Mouse (Mus musculus): ENCODE measurements around the gene Tcp10a.
"Not testable (repeated sequence)": the region's sequence is repeated elsewhere in the genome, so short reads cannot be mapped to it uniquely, and the experiment has no call there.

Tcp10a gene

GRCm38 (mm10) chr17:7369401-7369800 lies 45.0 kb downstream of the Tcp10a start:
- not testable (repeated sequence) for DNase-seq

GRCm38 (mm10) chr17:7371879-7372278 lies 47.4 kb downstream of the Tcp10a start, which contains the start of gene Gm49630:
Gene Gm49630, minus strand, starts transcription at chr17:7371979.
- DNase-seq, result not testable (repeated sequence)

DNA sequence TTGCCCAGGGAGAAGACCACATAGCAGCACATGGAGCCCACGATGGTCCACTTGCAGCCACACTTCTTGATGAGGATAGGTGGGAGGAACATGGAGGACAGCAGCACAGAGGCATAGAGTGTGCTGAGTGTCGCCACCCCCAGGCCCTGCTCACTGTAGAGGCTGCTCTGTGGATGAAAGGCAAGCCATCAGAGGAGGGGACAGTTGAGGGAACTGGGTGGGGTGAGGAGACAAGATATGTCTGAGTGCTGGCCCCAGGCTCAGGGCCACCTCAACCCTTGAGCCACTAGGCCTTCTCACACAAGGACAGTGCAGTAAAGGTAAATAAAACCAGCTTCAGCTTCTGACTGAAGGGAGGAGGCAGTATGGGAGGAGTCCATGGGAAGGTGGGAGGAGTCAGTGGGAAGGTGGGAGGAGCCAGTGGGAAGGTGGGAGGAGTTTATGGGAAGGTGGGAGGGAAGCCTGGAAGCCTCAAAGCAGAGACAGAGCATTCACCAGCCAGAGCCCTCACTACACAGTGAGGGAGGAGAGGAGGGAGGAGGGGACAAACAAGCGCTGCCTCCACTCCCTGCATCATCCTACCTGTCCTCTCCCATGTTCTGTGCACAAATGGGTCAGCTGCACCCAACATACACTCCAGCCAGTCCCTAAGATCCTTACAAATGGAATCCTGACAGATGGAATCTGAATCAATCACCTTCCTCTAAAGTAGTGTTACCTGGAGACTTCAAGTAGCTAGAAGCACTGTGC lies 52.7 kb downstream of the Tcp10a start:
- not testable (repeated sequence) for DNase-seq

GRCm38 (mm10) chr17:7377907-7378306 lies 53.5 kb downstream of the Tcp10a start:
- not testable (repeated sequence) for DNase-seq

GRCm38 (mm10) chr17:7382711-7383110 lies 58.3 kb downstream of the Tcp10a start:
- DNase-seq, result not testable (repeated sequence)

- not testable (repeated sequence) for DNase-seq
These were observed 59.0 kb downstream of the Tcp10a start for GRCm38 (mm10) chr17:7383167-7384143.

- not testable (repeated sequence) for DNase-seq
These were observed 60.9 kb downstream of the Tcp10a start, which contains the start of gene Unc93a2 for GRCm38 (mm10) chr17:7385364-7385763. Gene Unc93a2, minus strand, starts transcription at chr17:7385464.

GRCm38 (mm10) chr17:7386016-7386415 lies 61.6 kb downstream of the Tcp10a start:
- DNase-seq, result not testable (repeated sequence)

GRCm38 (mm10) chr17:7388341-7388957 lies 64.0 kb downstream of the Tcp10a start:
- not testable (repeated sequence) for DNase-seq

- DNase-seq, result not testable (repeated sequence)
These were observed 64.5 kb downstream of the Tcp10a start for GRCm38 (mm10) chr17:7388958-7389356.

- not testable (repeated sequence) for DNase-seq
These were observed 65.5 kb downstream of the Tcp10a start for GRCm38 (mm10) chr17:7389898-7390297.

DNA sequence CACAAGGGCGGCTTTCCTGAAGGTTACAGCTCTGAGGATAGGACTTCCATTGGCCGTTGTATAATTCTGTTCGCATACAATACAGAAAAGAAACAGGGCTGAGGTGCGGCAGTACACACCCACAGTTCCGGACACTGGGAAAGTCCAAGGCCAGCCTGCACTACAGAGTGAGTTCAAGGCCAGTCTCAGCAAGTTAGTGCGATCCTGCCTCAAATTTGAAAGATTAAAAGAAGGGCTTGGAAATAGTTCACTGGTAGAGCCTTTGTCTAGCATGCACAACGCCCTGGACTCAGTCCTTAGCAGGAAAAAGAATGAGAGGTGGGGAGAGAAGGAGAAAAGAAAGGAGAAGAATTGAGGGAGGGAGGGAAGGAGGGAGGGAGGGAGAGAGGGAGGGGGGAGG lies 70.7 kb downstream of the Tcp10a start:
- not testable (repeated sequence) for DNase-seq
